Mouse (Mus musculus): ENCODE results near the gene Ttll12. TPM values are rescaled to one million over a fixed set of nuclear protein-coding genes. Genes with fewer than 3 reads are reported as not detected.

Ttll12 gene
- total RNA-seq, 2 experiments from 2014 or later: 27.9 to 30.4 TPM

GRCm38 (mm10) chr15:83527747-83528146 is 67.2 kb downstream of the Ttll12 start:
- no peak for DNase-seq (ENCODE audit: low spot score in 2 of 2)

GRCm38 (mm10) chr15:83527092-83527437 is 67.9 kb downstream of the Ttll12 start:
- no peak for DNase-seq (ENCODE audit: low spot score in 2 of 2)

GRCm38 (mm10) chr15:83526424-83527091 is 68.4 kb downstream of the Ttll12 start, which contains the start of gene Bik:
Gene Bik (plus strand): TSS chr15:83526862.
- DNase-seq (ENCODE audit: low spot score in 2 of 2): peak; percentile 54 to 71

Other genes with a start within 250 kb of the Ttll12 start
- 10 to 100 TPM; 22.1 to 24.5 TPM for gene Arfgap3, start 244.9 kb downstream of the Ttll12 start, total RNA-seq (2021)
- 10 to 100 TPM; 88.9 to 94.8 TPM for gene Pacsin2, start 130.6 kb downstream of the Ttll12 start, total RNA-seq (2021)
- gene Ttll1, start 84.3 kb downstream of the Ttll12 start, total RNA-seq (2021): 1 to 10 TPM; 6.9 to 8.8 TPM
- 1 to 10 TPM; 3.9 to 4.8 TPM for gene Bik, start 68.3 kb downstream of the Ttll12 start, total RNA-seq (2021)
- gene Tspo, start 31.6 kb downstream of the Ttll12 start, total RNA-seq (2021): 100 to 1,000 TPM; 395 to 578 TPM
- 10 to 100 TPM; 31.1 to 41.3 TPM for gene Mcat, start 31.4 kb downstream of the Ttll12 start, total RNA-seq (2021)
- 1 to 10 TPM; 2.9 to 5.6 TPM for gene Scube1, start 129.9 kb upstream of the Ttll12 start, total RNA-seq (2021)
- not detected for gene Mpped1, start 184.3 kb upstream of the Ttll12 start, total RNA-seq (2021)

Measured in adrenal gland, adult 18-20 months (tissue).